ENCODE assay signal across 8 mouse cellular contexts in genomic region chr4:133217641-133218040, GRCm38 (mm10). TPM values are rescaled to one million over a fixed set of nuclear protein-coding genes. Genes with fewer than 3 reads are reported as not detected.
DNase-seq lines count a peak whose midpoint lies in the region; ATAC-seq and TF ChIP-seq lines count a peak whose summit lies in the region.

No protein-coding gene starts in this region.

- no peaks in the 10 kb centered on the region for H3K9me3 ChIP-seq in heart, embryonic 11.5 days (replicated peaks; ENCODE audit: control insufficient read depth, low read length)
- H3K9me3 ChIP-seq in midbrain, embryonic 13.5 days = no peaks in the 10 kb centered on the region

- no peak for TF ChIP-seq POLR2A in heart, adult 2 months (IDR thresholded peaks at IDR 0.05; ENCODE audit: insufficient read depth, low read depth, low read length)
- TF ChIP-seq POLR2A in thymus, adult 2 months (IDR thresholded peaks at IDR 0.05; ENCODE audit: control insufficient read depth, extremely low read depth, insufficient read depth, low read length, poor library complexity) = no peak

- TF ChIP-seq EP300 in heart, adult 2 months (IDR thresholded peaks at IDR 0.05; ENCODE audit: insufficient read depth, low read depth, low read length) = 0 out of 2 replicates have a peak, but pooled peaks have one; percentile 26

- no peaks in the 10 kb centered on the region for H3K79me2 ChIP-seq in heart, adult 2 months (replicated peaks; ENCODE audit: control insufficient read depth, insufficient read depth, low read length)

- H3K36me3 ChIP-seq in heart, adult 2 months (ENCODE audit: control insufficient read depth, insufficient read depth, low read length) = no peaks in the 10 kb centered on the region
- H3K36me3 ChIP-seq in heart, embryonic 11.5 days (ENCODE audit: control insufficient read depth, insufficient read depth, low read length) = no peaks in the 10 kb centered on the region
- H3K36me3 ChIP-seq in midbrain, embryonic 13.5 days = no peaks in the 10 kb centered on the region
- H3K36me3 ChIP-seq in thymus, adult 2 months (ENCODE audit: control insufficient read depth, insufficient read depth, low read length) = no peaks in the 10 kb centered on the region

- DNase-seq in heart, adult 2 months = peak; percentile 56 to 76
- peak; percentile 52 for DNase-seq in urinary bladder, postnatal 25 days (ENCODE audit: low spot score)
- no peak for DNase-seq in urinary bladder, adult 2 months (ENCODE audit: low spot score)
- peak; percentile 68 for DNase-seq in kidney, adult 9 months
- DNase-seq in thymus, adult 2 months = peak; percentile 75

- intact Hi-C loops in heart, adult 2 months (cut with DNase I) = loop anchor here (1.0 to 5.0 kb wide), 2 partner anchors 80 to 270 kb away; no protein-coding TSS in a partner anchor

- H3K4me1 ChIP-seq in heart, adult 2 months (ENCODE audit: control insufficient read depth, insufficient read depth, low read length) = peaks cover 5% of the 10 kb centered on the region
- peaks cover 14% of the 10 kb centered on the region for H3K4me1 ChIP-seq in heart, embryonic 11.5 days (ENCODE audit: control insufficient read depth, insufficient read depth, low read length)
- peaks cover 24% of the 10 kb centered on the region for H3K4me1 ChIP-seq in midbrain, embryonic 13.5 days (replicated peaks)
- H3K4me1 ChIP-seq in thymus, adult 2 months (replicated peaks; ENCODE audit: control insufficient read depth, insufficient read depth, low read length) = peaks cover 9% of the 10 kb centered on the region

- no peaks in the 10 kb centered on the region for H3K27me3 ChIP-seq in heart, adult 2 months (ENCODE audit: control insufficient read depth, insufficient read depth, low read length)
- H3K27me3 ChIP-seq in heart, embryonic 11.5 days (ENCODE audit: control insufficient read depth, insufficient read depth, low read length) = peaks cover 44% of the 10 kb centered on the region
- peaks cover 60% of the 10 kb centered on the region for H3K27me3 ChIP-seq in midbrain, embryonic 13.5 days
- H3K27me3 ChIP-seq in thymus, adult 2 months (ENCODE audit: control insufficient read depth, insufficient read depth, low read length) = no peaks in the 10 kb centered on the region

- H3K4me2 ChIP-seq in heart, embryonic 11.5 days = no peak overlapping the region
- H3K4me2 ChIP-seq in midbrain, embryonic 13.5 days (replicated peaks) = no peak overlapping the region

- H3K27ac ChIP-seq in heart, adult 2 months = no peak overlapping the region
- no peak overlapping the region for H3K27ac ChIP-seq in heart, embryonic 11.5 days (ENCODE audit: low read depth, low read length)
- no peak overlapping the region for H3K27ac ChIP-seq in midbrain, embryonic 13.5 days
- H3K27ac ChIP-seq in thymus, adult 2 months (ENCODE audit: control insufficient read depth, insufficient read depth, low read length) = no peak overlapping the region

- peak; percentile 96 for TF ChIP-seq CTCF in heart, adult 2 months (IDR thresholded peaks at IDR 0.05)
- peak; percentile 85; the same call in 1 of the 2 replicates for TF ChIP-seq CTCF in thymus, adult 2 months (IDR thresholded peaks at IDR 0.05; ENCODE audit: borderline replicate concordance, control insufficient read depth, extremely low read depth, insufficient read depth, low read length, poor library complexity)

- no peak for ATAC-seq in heart, embryonic 11.5 days (replicated peaks; ENCODE audit: insufficient number of reproducible peaks, low FRiP score, low TSS enrichment)
- ATAC-seq in common myeloid progenitor, adult 5-6 weeks (replicated peaks; ENCODE audit: low read depth, poor library complexity, severe bottlenecking) = peak; percentile 42
- peak; percentile 21; the same call in 1 of the 2 replicates for ATAC-seq in midbrain, embryonic 13.5 days

- H3K4me3 ChIP-seq in heart, adult 2 months = no peak overlapping the region
- H3K4me3 ChIP-seq in heart, embryonic 11.5 days (ENCODE audit: low read depth, low read length) = no peak overlapping the region
- H3K4me3 ChIP-seq in midbrain, embryonic 13.5 days (replicated peaks) = no peak overlapping the region
- H3K4me3 ChIP-seq in thymus, adult 2 months (ENCODE audit: control insufficient read depth, insufficient read depth, low read length) = no peak overlapping the region

- no peak overlapping the region for H3K9ac ChIP-seq in heart, adult 2 months (ENCODE audit: low read depth, low read length)
- no peak overlapping the region for H3K9ac ChIP-seq in heart, embryonic 11.5 days (ENCODE audit: low read depth, low read length)
- no peak overlapping the region for H3K9ac ChIP-seq in midbrain, embryonic 13.5 days (replicated peaks)

- WGBS in heart, adult 2 months = 11% methylated on average over 5 of the region's 5 CpGs
- WGBS in heart, embryonic 11.5 days (ENCODE audit: insufficient replicate concordance) = 5% methylated on average over 5 of the region's 5 CpGs
- WGBS in midbrain, embryonic 13.5 days = 1% methylated on average over 5 of the region's 5 CpGs
- WGBS in thymus, adult 2 months = 18% methylated on average over 5 of the region's 5 CpGs

RNA-seq across cellular contexts. Expression of gene Gpr3, which starts 5.3 kb away (rescaled TPM):
- total RNA-seq in heart, adult 2 months (2021) = under 1 TPM in 1 of 2 experiments, not detected in 1; 0.11 TPM
- 0.15 and 0.37 TPM in 2 replicates for polyA plus RNA-seq in heart, adult 2 months (2012; rRNA removed)
- polyA plus RNA-seq in heart, embryonic 11.5 days (2014; fragmentation: Nextera tagmentation; extraction: Ambion mirVana) = 0.37 and 0.61 TPM in 2 replicates
- 0.15 and 0.36 TPM in 2 replicates for polyA plus RNA-seq in urinary bladder, adult 2 months (2012; rRNA removed)
- total RNA-seq in common myeloid progenitor, adult 5-6 weeks (2017) = not detected in 2 replicates
- 0.22 and 0.67 TPM in 2 replicates for polyA plus RNA-seq in midbrain, embryonic 13.5 days (2015; fragmentation: Nextera tagmentation; extraction: Ambion mirVana)
- polyA plus RNA-seq in thymus, adult 2 months (2012; rRNA removed) = 0.15 TPM in 1 of 2 replicates, not detected in the other

RNA-seq across cellular contexts. Expression of gene Cd164l2, which starts 5.7 kb away (rescaled TPM):
- not detected for total RNA-seq in heart, adult 2 months (2021)
- polyA plus RNA-seq in heart, adult 2 months (2012; rRNA removed) = 0.53 and 0.66 TPM in 2 replicates
- 0.27 and 0.77 TPM in 2 replicates for polyA plus RNA-seq in heart, embryonic 11.5 days (2014; fragmentation: Nextera tagmentation; extraction: Ambion mirVana)
- polyA plus RNA-seq in urinary bladder, adult 2 months (2012; rRNA removed) = 1.5 and 2.1 TPM in 2 replicates
- not detected in 2 replicates for total RNA-seq in common myeloid progenitor, adult 5-6 weeks (2017)
- 0.67 and 1.3 TPM in 2 replicates for polyA plus RNA-seq in midbrain, embryonic 13.5 days (2015; fragmentation: Nextera tagmentation; extraction: Ambion mirVana)
- 0.90 and 1.1 TPM in 2 replicates for polyA plus RNA-seq in thymus, adult 2 months (2012; rRNA removed)

RNA-seq across cellular contexts. Expression of gene Map3k6, which starts 23.0 kb away (rescaled TPM):
- total RNA-seq in heart, adult 2 months (2021) = 10 to 100 TPM; 16.3 to 27.3 TPM
- polyA plus RNA-seq in heart, adult 2 months (2012; rRNA removed) = 12.0 and 15.7 TPM in 2 replicates
- polyA plus RNA-seq in heart, embryonic 11.5 days (2014; fragmentation: Nextera tagmentation; extraction: Ambion mirVana) = 1.5 and 1.7 TPM in 2 replicates
- polyA plus RNA-seq in urinary bladder, adult 2 months (2012; rRNA removed) = 23.8 and 24.2 TPM in 2 replicates
- total RNA-seq in common myeloid progenitor, adult 5-6 weeks (2017) = 4.9 and 7.2 TPM in 2 replicates
- polyA plus RNA-seq in midbrain, embryonic 13.5 days (2015; fragmentation: Nextera tagmentation; extraction: Ambion mirVana) = 0.79 and 2.3 TPM in 2 replicates
- 2.8 and 4.6 TPM in 2 replicates for polyA plus RNA-seq in thymus, adult 2 months (2012; rRNA removed)

RNA-seq across cellular contexts. Expression of gene Sytl1, which starts 45.3 kb away (rescaled TPM):
- total RNA-seq in heart, adult 2 months (2021) = under 1 TPM; 0.29 to 0.61 TPM
- 0.53 and 0.80 TPM in 2 replicates for polyA plus RNA-seq in heart, adult 2 months (2012; rRNA removed)
- 0.11 and 0.42 TPM in 2 replicates for polyA plus RNA-seq in heart, embryonic 11.5 days (2014; fragmentation: Nextera tagmentation; extraction: Ambion mirVana)
- polyA plus RNA-seq in urinary bladder, adult 2 months (2012; rRNA removed) = 67.1 and 79.6 TPM in 2 replicates
- total RNA-seq in common myeloid progenitor, adult 5-6 weeks (2017) = 0.87 and 3.0 TPM in 2 replicates
- polyA plus RNA-seq in midbrain, embryonic 13.5 days (2015; fragmentation: Nextera tagmentation; extraction: Ambion mirVana) = 0.40 and 0.66 TPM in 2 replicates
- polyA plus RNA-seq in thymus, adult 2 months (2012; rRNA removed) = 39.7 and 45.2 TPM in 2 replicates

RNA-seq across cellular contexts. Expression of gene Tmem222, which starts 60.0 kb away (rescaled TPM):
- total RNA-seq in heart, adult 2 months (2021) = 10 to 100 TPM; 31.9 to 33.9 TPM
- 48.3 and 72.9 TPM in 2 replicates for polyA plus RNA-seq in heart, adult 2 months (2012; rRNA removed)
- 57.5 and 64.9 TPM in 2 replicates for polyA plus RNA-seq in heart, embryonic 11.5 days (2014; fragmentation: Nextera tagmentation; extraction: Ambion mirVana)
- polyA plus RNA-seq in urinary bladder, adult 2 months (2012; rRNA removed) = 81.0 and 92.6 TPM in 2 replicates
- total RNA-seq in common myeloid progenitor, adult 5-6 weeks (2017) = 20.4 and 21.7 TPM in 2 replicates
- polyA plus RNA-seq in midbrain, embryonic 13.5 days (2015; fragmentation: Nextera tagmentation; extraction: Ambion mirVana) = 103 TPM in 2 replicates
- 134 and 143 TPM in 2 replicates for polyA plus RNA-seq in thymus, adult 2 months (2012; rRNA removed)
